18 mouse cellular contexts compared by ENCODE assay signal in the genomic region with DNA sequence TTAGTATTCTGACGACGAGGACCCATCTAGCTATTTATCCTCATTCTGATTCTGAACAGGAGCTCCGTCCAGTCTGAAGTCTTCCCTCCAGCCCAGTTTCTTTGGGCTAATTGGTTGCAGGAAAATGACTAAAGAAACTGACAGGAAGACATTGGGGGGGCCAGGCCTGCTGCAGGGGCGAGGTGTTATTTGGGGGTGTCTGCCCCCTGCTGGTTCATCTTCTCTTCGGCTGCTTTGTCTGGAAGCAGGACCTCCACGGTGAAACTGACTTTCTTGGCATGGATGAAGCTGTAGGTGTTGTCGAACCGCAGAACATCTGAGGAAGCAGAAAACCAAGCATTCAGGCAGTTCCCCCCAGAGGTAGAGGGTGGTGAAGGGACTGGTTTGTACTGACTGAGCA. TPM values are rescaled to one million over a fixed set of nuclear protein-coding genes. Genes with fewer than 3 reads are reported as not detected.
A peak's percentile ranks its signal among the peaks of the same experiment; 100 is the strongest.
DNase-seq lines count a peak whose midpoint lies in the region; ATAC-seq and TF ChIP-seq lines count a peak whose summit lies in the region.
"Had no signal": no experiment of that assay in that cellular context is flagged by ENCODE, and none has a peak within 500 bp of the region (broad histone marks: within the 10 kb centered on the region; RNA-seq: fewer than 3 reads in every experiment).

No protein-coding gene starts in this region.

- ATAC-seq in intestine, postnatal 0 days, result no peak
- no peak for ATAC-seq in intestine, embryonic 15.5 days
- ATAC-seq in midbrain, postnatal 0 days (ENCODE audit: low FRiP score), result no peak
- no peak for ATAC-seq in midbrain, embryonic 13.5 days
- ATAC-seq: forebrain, embryonic 15.5 days had no signal

- no peak overlapping the region for H3K4me2 ChIP-seq in intestine, postnatal 0 days (replicated peaks; ENCODE audit: low read depth)
- H3K4me2 ChIP-seq in intestine, embryonic 15.5 days (replicated peaks), result no peak overlapping the region
- no peak overlapping the region for H3K4me2 ChIP-seq in midbrain, postnatal 0 days (ENCODE audit: low read depth, low read length, poor library complexity, severe bottlenecking)
- no peak overlapping the region for H3K4me2 ChIP-seq in midbrain, embryonic 13.5 days (replicated peaks)

- H3K4me3 ChIP-seq in intestine, postnatal 0 days (ENCODE audit: low read depth, low read length), result no peak overlapping the region
- no peak overlapping the region for H3K4me3 ChIP-seq in intestine, embryonic 15.5 days (replicated peaks)
- no peak overlapping the region for H3K4me3 ChIP-seq in midbrain, postnatal 0 days (ENCODE audit: low read depth, low read length)
- H3K4me3 ChIP-seq in midbrain, embryonic 13.5 days (replicated peaks), result no peak overlapping the region
- no peak overlapping the region for H3K4me3 ChIP-seq in bone marrow, adult 2 months (replicated peaks; ENCODE audit: control insufficient read depth, low read depth, low read length)
- no peak overlapping the region for H3K4me3 ChIP-seq in forebrain, embryonic 10.5 days
- H3K4me3 ChIP-seq: hindbrain, embryonic 13.5 days; neural tube, embryonic 12.5 days had no signal

- no peak for DNase-seq in midbrain, postnatal 0 days (ENCODE audit: low spot score)
- DNase-seq in thymus, postnatal 36 days, result peak; percentile 33 to 38
- no peak for DNase-seq in forebrain, embryonic 10.5 days (ENCODE audit: extremely low spot score, low spot score)
- DNase-seq in embryo, embryonic 9.5 days (ENCODE audit: extremely low spot score), result no peak
- DNase-seq: gastrocnemius, postnatal 10 days; kidney, postnatal 36 days; lung, postnatal 4 days had no signal

- TF ChIP-seq POLR2A in bone marrow, adult 2 months (IDR thresholded peaks at IDR 0.05; ENCODE audit: borderline replicate concordance, control insufficient read depth, low read depth, low read length), result no peak

- peak; percentile 44 for TF ChIP-seq CTCF in intestine, postnatal 0 days (IDR thresholded peaks at IDR 0.05; ENCODE audit: low read depth)
- TF ChIP-seq CTCF in midbrain, postnatal 0 days (IDR thresholded peaks at IDR 0.05), result peak; percentile 51
- TF ChIP-seq CTCF in bone marrow, adult 2 months (IDR thresholded peaks at IDR 0.05; ENCODE audit: control insufficient read depth, insufficient read depth, low read length), result peak; percentile 22; the same call in 1 of the 2 replicates

- H3K4me1 ChIP-seq in intestine, postnatal 0 days (replicated peaks; ENCODE audit: control insufficient read depth, insufficient read depth, low read length), result peaks cover 13% of the 10 kb centered on the region; the same call in 1 of the 2 replicates
- peaks cover 19% of the 10 kb centered on the region for H3K4me1 ChIP-seq in intestine, embryonic 15.5 days (replicated peaks)
- peaks cover 3% of the 10 kb centered on the region; the same call in 1 of the 2 replicates for H3K4me1 ChIP-seq in midbrain, postnatal 0 days (ENCODE audit: insufficient read depth, low read length)
- H3K4me1 ChIP-seq in midbrain, embryonic 13.5 days (replicated peaks), result peaks cover 23% of the 10 kb centered on the region
- peaks cover 4% of the 10 kb centered on the region for H3K4me1 ChIP-seq in bone marrow, adult 2 months (ENCODE audit: control insufficient read depth, insufficient read depth, low read length)
- peaks cover 44% of the 10 kb centered on the region for H3K4me1 ChIP-seq in forebrain, embryonic 10.5 days

- H3K27ac ChIP-seq in intestine, postnatal 0 days (ENCODE audit: low read depth, low read length), result no peak overlapping the region
- no peak overlapping the region for H3K27ac ChIP-seq in intestine, embryonic 15.5 days
- no peak overlapping the region for H3K27ac ChIP-seq in midbrain, postnatal 0 days (ENCODE audit: low read depth, low read length)
- H3K27ac ChIP-seq in midbrain, embryonic 13.5 days, result no peak overlapping the region
- no peak overlapping the region for H3K27ac ChIP-seq in bone marrow, adult 2 months (ENCODE audit: control insufficient read depth, insufficient read depth, low read depth, low read length, poor library complexity)
- H3K27ac ChIP-seq in forebrain, embryonic 10.5 days, result no peak overlapping the region
- H3K27ac ChIP-seq: forebrain, embryonic 15.5 days had no signal

- WGBS in intestine, postnatal 0 days, result 71% methylated on average over 8 of the region's 8 CpGs
- 69% methylated on average over 8 of the region's 8 CpGs for WGBS in intestine, embryonic 15.5 days
- 62% methylated on average over 8 of the region's 8 CpGs for WGBS in midbrain, postnatal 0 days
- 67% methylated on average over 8 of the region's 8 CpGs for WGBS in midbrain, embryonic 13.5 days
- WGBS in bone marrow, adult 2 months, result 45% methylated on average over 8 of the region's 8 CpGs
- WGBS in forebrain, embryonic 10.5 days, result 69% methylated on average over 8 of the region's 8 CpGs

- no peaks in the 10 kb centered on the region for H3K27me3 ChIP-seq in intestine, postnatal 0 days (replicated peaks; ENCODE audit: control insufficient read depth, insufficient read depth, low read length)
- H3K27me3 ChIP-seq in intestine, embryonic 15.5 days (replicated peaks), result no peaks in the 10 kb centered on the region; the same call in 1 of the 2 replicates
- no peaks in the 10 kb centered on the region for H3K27me3 ChIP-seq in midbrain, postnatal 0 days (ENCODE audit: insufficient read depth, low read length)
- H3K27me3 ChIP-seq in midbrain, embryonic 13.5 days, result no peaks in the 10 kb centered on the region
- no peaks in the 10 kb centered on the region for H3K27me3 ChIP-seq in forebrain, embryonic 10.5 days (ENCODE audit: poor library complexity, severe bottlenecking)
- H3K27me3 ChIP-seq: forebrain, embryonic 15.5 days; hindbrain, embryonic 13.5 days; midbrain, embryonic 15.5 days; neural tube, embryonic 12.5 days had no signal

- H3K9me3 ChIP-seq in intestine, postnatal 0 days (ENCODE audit: control insufficient read depth), result no peaks in the 10 kb centered on the region
- no peaks in the 10 kb centered on the region for H3K9me3 ChIP-seq in intestine, embryonic 15.5 days
- H3K9me3 ChIP-seq in midbrain, postnatal 0 days (ENCODE audit: low read length), result no peaks in the 10 kb centered on the region
- H3K9me3 ChIP-seq in midbrain, embryonic 13.5 days, result no peaks in the 10 kb centered on the region
- no peaks in the 10 kb centered on the region for H3K9me3 ChIP-seq in forebrain, embryonic 10.5 days
- H3K9me3 ChIP-seq: forebrain, embryonic 15.5 days; heart, embryonic 13.5 days; hindbrain, embryonic 13.5 days; midbrain, embryonic 15.5 days; neural tube, embryonic 12.5 days had no signal

- no peaks in the 10 kb centered on the region for H3K36me3 ChIP-seq in intestine, postnatal 0 days (ENCODE audit: control insufficient read depth, insufficient read depth)
- H3K36me3 ChIP-seq in intestine, embryonic 15.5 days, result no peaks in the 10 kb centered on the region
- H3K36me3 ChIP-seq in midbrain, postnatal 0 days (ENCODE audit: insufficient read depth, low read length), result peaks cover 8% of the 10 kb centered on the region; the same call in 1 of the 2 replicates
- no peaks in the 10 kb centered on the region for H3K36me3 ChIP-seq in midbrain, embryonic 13.5 days
- H3K36me3 ChIP-seq in forebrain, embryonic 10.5 days (replicated peaks), result peaks cover 8% of the 10 kb centered on the region
- H3K36me3 ChIP-seq: forebrain, embryonic 15.5 days; hindbrain, embryonic 13.5 days; neural tube, embryonic 12.5 days had no signal

- no peak overlapping the region for H3K9ac ChIP-seq in intestine, postnatal 0 days (ENCODE audit: low read depth, low read length)
- no peak overlapping the region for H3K9ac ChIP-seq in intestine, embryonic 15.5 days
- no peak overlapping the region for H3K9ac ChIP-seq in midbrain, postnatal 0 days (replicated peaks; ENCODE audit: low read length, poor library complexity, severe bottlenecking)
- H3K9ac ChIP-seq in midbrain, embryonic 13.5 days (replicated peaks), result no peak overlapping the region
- H3K9ac ChIP-seq: neural tube, embryonic 12.5 days had no signal

RNA-seq across cellular contexts. Expression of a gene that starts 2.9 kb away (rescaled TPM):
- 20.0 and 21.1 TPM in 2 replicates for polyA plus RNA-seq in intestine, postnatal 0 days (2015; fragmentation: Nextera tagmentation; extraction: Ambion mirVana)
- 32.2 and 37.0 TPM in 2 replicates for polyA plus RNA-seq in intestine, embryonic 15.5 days (2015; fragmentation: Nextera tagmentation; extraction: Ambion mirVana)
- total RNA-seq in midbrain, postnatal 0 days (2014; rRNA removed), result 13.5 and 17.7 TPM in 2 replicates
- polyA plus RNA-seq in midbrain, postnatal 0 days (2015; fragmentation: Nextera tagmentation; extraction: Ambion mirVana), result 15.4 and 19.6 TPM in 2 replicates
- 4.9 and 6.6 TPM in 2 replicates for polyA plus RNA-seq in midbrain, embryonic 13.5 days (2015; fragmentation: Nextera tagmentation; extraction: Ambion mirVana)
- polyA plus RNA-seq in bone marrow, adult 2 months (2011; ENCODE audit: insufficient read depth, insufficient read length, low replicate concordance, missing spikeins), result 9.0 and 10.3 TPM in 2 replicates
- polyA plus RNA-seq in forebrain, embryonic 10.5 days (2016; fragmentation: Nextera tagmentation; extraction: Ambion mirVana), result 13.7 and 14.4 TPM in 2 replicates

RNA-seq across cellular contexts. Expression of a gene that starts 25.1 kb away (rescaled TPM):
- 7.6 and 8.4 TPM in 2 replicates for polyA plus RNA-seq in intestine, postnatal 0 days (2015; fragmentation: Nextera tagmentation; extraction: Ambion mirVana)
- 1.4 and 1.7 TPM in 2 replicates for polyA plus RNA-seq in intestine, embryonic 15.5 days (2015; fragmentation: Nextera tagmentation; extraction: Ambion mirVana)
- 8.2 and 13.2 TPM in 2 replicates for total RNA-seq in midbrain, postnatal 0 days (2014; rRNA removed)
- 5.5 and 6.9 TPM in 2 replicates for polyA plus RNA-seq in midbrain, postnatal 0 days (2015; fragmentation: Nextera tagmentation; extraction: Ambion mirVana)
- polyA plus RNA-seq in midbrain, embryonic 13.5 days (2015; fragmentation: Nextera tagmentation; extraction: Ambion mirVana), result 2.3 and 3.2 TPM in 2 replicates
- 15.4 and 20.3 TPM in 2 replicates for polyA plus RNA-seq in bone marrow, adult 2 months (2011; ENCODE audit: insufficient read depth, insufficient read length, low replicate concordance, missing spikeins)
- 3.0 and 3.5 TPM in 2 replicates for polyA plus RNA-seq in forebrain, embryonic 10.5 days (2016; fragmentation: Nextera tagmentation; extraction: Ambion mirVana)

RNA-seq across cellular contexts. Expression of a gene that starts 33.5 kb away (rescaled TPM):
- not detected in 2 replicates for polyA plus RNA-seq in intestine, postnatal 0 days (2015; fragmentation: Nextera tagmentation; extraction: Ambion mirVana)
- polyA plus RNA-seq in intestine, embryonic 15.5 days (2015; fragmentation: Nextera tagmentation; extraction: Ambion mirVana), result not detected in 2 replicates
- total RNA-seq in midbrain, postnatal 0 days (2014; rRNA removed), result 1.5 and 1.8 TPM in 2 replicates
- polyA plus RNA-seq in midbrain, postnatal 0 days (2015; fragmentation: Nextera tagmentation; extraction: Ambion mirVana), result 4.3 and 5.1 TPM in 2 replicates
- 0.26 TPM in 1 of 2 replicates, not detected in the other for polyA plus RNA-seq in midbrain, embryonic 13.5 days (2015; fragmentation: Nextera tagmentation; extraction: Ambion mirVana)
- polyA plus RNA-seq in bone marrow, adult 2 months (2011; ENCODE audit: insufficient read depth, insufficient read length, low replicate concordance, missing spikeins), result not detected in 2 replicates
- not detected in 2 replicates for polyA plus RNA-seq in forebrain, embryonic 10.5 days (2016; fragmentation: Nextera tagmentation; extraction: Ambion mirVana)
- total RNA-seq: gastrocnemius, postnatal 10 days had no signal
- polyA plus RNA-seq: heart, embryonic 13.5 days; limb, embryonic 14.5 days; neural tube, embryonic 12.5 days; urinary bladder, adult 2 months had no signal

RNA-seq across cellular contexts. Expression of a gene that starts 36.9 kb away (rescaled TPM):
- polyA plus RNA-seq in intestine, postnatal 0 days (2015; fragmentation: Nextera tagmentation; extraction: Ambion mirVana), result 15.5 and 15.6 TPM in 2 replicates
- 20.2 and 21.8 TPM in 2 replicates for polyA plus RNA-seq in intestine, embryonic 15.5 days (2015; fragmentation: Nextera tagmentation; extraction: Ambion mirVana)
- total RNA-seq in midbrain, postnatal 0 days (2014; rRNA removed), result 93.8 and 112 TPM in 2 replicates
- 49.2 and 52.9 TPM in 2 replicates for polyA plus RNA-seq in midbrain, postnatal 0 days (2015; fragmentation: Nextera tagmentation; extraction: Ambion mirVana)
- 43.9 and 45.9 TPM in 2 replicates for polyA plus RNA-seq in midbrain, embryonic 13.5 days (2015; fragmentation: Nextera tagmentation; extraction: Ambion mirVana)
- 8.5 and 10.5 TPM in 2 replicates for polyA plus RNA-seq in bone marrow, adult 2 months (2011; ENCODE audit: insufficient read depth, insufficient read length, low replicate concordance, missing spikeins)
- 19.1 and 19.7 TPM in 2 replicates for polyA plus RNA-seq in forebrain, embryonic 10.5 days (2016; fragmentation: Nextera tagmentation; extraction: Ambion mirVana)

Comparison
In these comparisons a context has a peak if more than half of its experiments do, and no peak if none do; other contexts are left out.
1. DNase-seq: peak in thymus, postnatal 36 days (2 of 2); none in midbrain, postnatal 0 days (single experiment), forebrain, embryonic 10.5 days (single experiment) and embryo, embryonic 9.5 days (single experiment).
2. Peak in every context shown above with its lines, with median percentiles within 50 percentile points of each other: CTCF ChIP-seq.